Mouse (Mus musculus) kidney, adult 2 months (tissue): ENCODE measurements around the gene Rrh.

Experiments
- CTCF ChIP-seq: fragments of 200-500 bp; conservative IDR thresholded peaks from 2 replicates; pipeline ENCODE4 v1.5.1; 2011; ENCODE audit warnings: low read depth, mild to moderate bottlenecking, control low read depth, low read length, moderate library complexity, mixed read lengths; ENCODE audit not compliant: insufficient read depth, insufficient read length
- POLR2A ChIP-seq: fragments of 200-500 bp; IDR thresholded peaks from one replicate; pipeline ENCODE4 v1.6.1; 2011; ENCODE audit warnings: low read depth, low read length, control low read depth

- TF ChIP-seq POLR2A (no peak), CTCF (no peak)
Measured at GRCm38 (mm10) chr3:129824146-129824545, 1.8 kb upstream of the Rrh start.
